ENCODE assay signal across 8 mouse cellular contexts in the genomic region with DNA sequence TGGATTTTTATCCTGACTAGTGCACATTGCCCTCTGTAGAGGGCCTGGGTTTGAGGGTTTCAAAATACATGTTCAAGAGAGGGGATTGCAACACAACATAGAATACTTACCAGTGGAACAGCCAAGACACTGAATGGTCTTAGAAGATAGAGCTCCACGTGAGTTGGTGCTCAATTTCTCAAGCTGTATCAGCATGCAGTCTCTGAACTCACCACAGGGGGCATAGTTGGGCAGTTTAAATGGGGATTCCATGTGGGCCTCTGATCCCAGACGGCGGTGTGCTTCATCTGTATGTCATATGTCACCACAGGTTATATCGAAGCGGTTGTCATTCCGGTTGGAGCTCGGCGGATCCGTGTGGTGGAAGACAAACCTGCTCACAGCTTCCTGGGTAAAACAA.
DNase-seq lines count a peak whose midpoint lies in the region; TF ChIP-seq lines count a peak whose summit lies in the region.

No protein-coding gene starts in this region.

- H3K4me1 ChIP-seq in embryonic facial prominence, embryonic 10.5 days = no peaks in the 10 kb centered on the region

- H3K9me3 ChIP-seq in embryonic facial prominence, embryonic 10.5 days = no peaks in the 10 kb centered on the region

- no peaks in the 10 kb centered on the region for H3K36me3 ChIP-seq in embryonic facial prominence, embryonic 10.5 days (replicated peaks)

- intact Hi-C loops in left cerebral cortex, adult 2 months (cut with DNase I) = no loop called here
- intact Hi-C loops in left cerebral cortex, postnatal 36 days (cut with DNase I) = no loop called here

- H3K27ac ChIP-seq in left cerebral cortex, adult 2 months = no peak overlapping the region
- no peak overlapping the region for H3K27ac ChIP-seq in embryonic facial prominence, embryonic 10.5 days (replicated peaks)

- H3K4me3 ChIP-seq in left cerebral cortex, adult 2 months = no peak overlapping the region
- no peak overlapping the region for H3K4me3 ChIP-seq in embryonic facial prominence, embryonic 10.5 days

- peak; percentile 52 for TF ChIP-seq CTCF in left cerebral cortex, adult 2 months (IDR thresholded peaks at IDR 0.05)

- 82% methylated on average over 9 of the region's 9 CpGs for WGBS in embryonic facial prominence, embryonic 10.5 days

- H3K27me3 ChIP-seq in embryonic facial prominence, embryonic 10.5 days (replicated peaks; ENCODE audit: low read depth, poor library complexity, severe bottlenecking) = no peaks in the 10 kb centered on the region

- DNase-seq in cerebellum, adult 18-20 months = peak; percentile 35 to 58
- no peak for DNase-seq in cerebellum, adult 9-11 months
- DNase-seq in left cerebral cortex, adult 2 months (ENCODE audit: extremely low spot score in 1 of 2, low spot score in 2 of 2) = no peak
- DNase-seq in left cerebral cortex, postnatal 36 days (ENCODE audit: low spot score in 2 of 2) = no peak
- DNase-seq in NIH3T3 (ENCODE audit: low read depth) = peak; percentile 41
- DNase-seq in embryonic facial prominence, embryonic 10.5 days (ENCODE audit: low spot score) = peak; percentile 41
- peak; percentile 62 for DNase-seq in lung, postnatal 36 days
- no peak for DNase-seq in spleen, postnatal 14 days (ENCODE audit: low spot score in 2 of 2)

Comparison
In these comparisons a context has a peak if more than half of its experiments do, and no peak if none do; other contexts are left out.
1. DNase-seq: peak in cerebellum, adult 18-20 months (2 of 2), NIH3T3 (single experiment), embryonic facial prominence, embryonic 10.5 days (single experiment) and lung, postnatal 36 days (single experiment); none in cerebellum, adult 9-11 months (single experiment), left cerebral cortex, adult 2 months (0 of 2), left cerebral cortex, postnatal 36 days (0 of 2) and spleen, postnatal 14 days (0 of 2).